Mouse (Mus musculus) E14TG2a.4 (cell line): ENCODE measurements around the gene Gadl1.

Experiments used
- H3K27me3 ChIP-seq: 2 replicates; pipeline ENCODE4 v1.6.1; 2014; ENCODE audit warnings: low read length, control low read depth; ENCODE audit not compliant: insufficient read depth
- H3K36me3 ChIP-seq: 2 replicates; pipeline ENCODE4 v1.6.1; 2014; ENCODE audit warnings: low read length, control low read depth; ENCODE audit not compliant: insufficient read depth
- H3K4me1 ChIP-seq: replicated peaks from 2 replicates; pipeline ENCODE4 v1.6.1; 2014; ENCODE audit warnings: low read depth, low read length, control low read depth
- H3K4me3 ChIP-seq: replicated peaks from 2 replicates; pipeline ENCODE4 v1.5.1; 2014; ENCODE audit warnings: mild to moderate bottlenecking, low read length
- H3K9me3 ChIP-seq: 2 replicates; pipeline ENCODE4 v1.6.1; 2014; ENCODE audit warnings: low read length, control low read depth
- CTCF ChIP-seq: conservative IDR thresholded peaks from 2 replicates; pipeline ENCODE4 v1.5.1; 2014; ENCODE audit warnings: low read length
- NANOG ChIP-seq: IDR thresholded peaks from 2 replicates; pipeline ENCODE4 v1.6.1; 2014; ENCODE audit warnings: borderline replicate concordance, low read length, mixed read lengths
- POU5F1 ChIP-seq: IDR thresholded peaks from 2 replicates; pipeline ENCODE4 v1.6.1; 2014; ENCODE audit warnings: low read length, borderline replicate concordance

Gadl1 gene

DNA sequence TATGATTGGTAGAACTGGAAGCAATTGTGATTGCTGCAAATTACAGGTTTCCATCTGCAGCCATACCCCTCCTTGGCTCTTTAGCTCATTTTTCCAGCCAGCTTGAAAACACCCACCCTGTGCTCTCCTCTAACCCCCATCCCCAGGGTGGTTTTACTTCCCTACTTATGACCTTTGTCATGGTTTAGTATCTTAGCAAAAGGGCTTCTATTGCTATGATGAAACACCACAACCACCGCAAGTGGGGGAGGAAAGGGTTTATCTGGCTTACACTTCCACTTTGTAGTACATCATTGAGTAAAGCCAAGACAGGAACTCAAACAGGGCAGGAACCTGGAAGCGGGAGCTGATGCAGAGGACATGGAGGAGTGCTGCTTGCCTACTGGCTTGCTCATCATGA lies 168.2 kb downstream of the Gadl1 start:
- H3K9me3 ChIP-seq: no peaks in the 10 kb centered on the region
- TF ChIP-seq CTCF: no peak
- TF ChIP-seq POU5F1: no peak
- TF ChIP-seq NANOG: no peak
- H3K27me3 ChIP-seq: no peaks in the 10 kb centered on the region
- no peaks in the 10 kb centered on the region for H3K4me1 ChIP-seq
- no peaks in the 10 kb centered on the region for H3K36me3 ChIP-seq
- no peak overlapping the region for H3K4me3 ChIP-seq

GRCm38 (mm10) chr9:116081781-116082180 lies 172.5 kb downstream of the Gadl1 start:
- H3K9me3 ChIP-seq: no peaks in the 10 kb centered on the region
- peaks cover 11% of the 10 kb centered on the region; the same call in 1 of the 2 replicates for H3K4me1 ChIP-seq
- H3K4me3 ChIP-seq: no peak overlapping the region
- no peaks in the 10 kb centered on the region for H3K27me3 ChIP-seq
- no peaks in the 10 kb centered on the region for H3K36me3 ChIP-seq
- no peak for TF ChIP-seq CTCF
- no peak for TF ChIP-seq POU5F1
- no peak for TF ChIP-seq NANOG

DNA sequence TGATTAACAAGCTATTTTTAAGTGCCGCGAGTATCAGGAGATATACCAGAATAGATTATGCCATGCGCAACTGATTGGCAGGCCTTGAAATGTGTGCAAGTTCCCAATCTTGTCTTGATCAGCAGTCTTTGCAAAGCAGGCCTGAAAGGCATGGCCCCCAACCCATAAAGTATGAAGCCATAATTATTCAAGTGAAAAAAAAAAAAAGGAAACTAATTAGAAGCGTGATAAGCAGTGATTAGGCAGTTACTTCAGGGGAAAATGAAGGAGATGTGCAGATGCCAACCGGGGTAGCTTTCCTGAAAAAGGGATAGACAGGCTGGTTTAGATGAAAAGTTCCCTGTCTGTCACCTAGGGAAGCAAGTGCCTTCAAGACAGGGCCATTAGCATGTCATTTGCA lies 174.0 kb downstream of the Gadl1 start:
- no peak overlapping the region for H3K4me3 ChIP-seq
- TF ChIP-seq POU5F1 (no peak), NANOG (no peak)
- H3K36me3 ChIP-seq: no peaks in the 10 kb centered on the region
- H3K4me1 ChIP-seq: peaks cover 11% of the 10 kb centered on the region; the same call in 1 of the 2 replicates
- H3K27me3 ChIP-seq: no peaks in the 10 kb centered on the region
- H3K9me3 ChIP-seq: no peaks in the 10 kb centered on the region

- no peak overlapping the region for H3K4me3 ChIP-seq
- no peaks in the 10 kb centered on the region for H3K36me3 ChIP-seq
- H3K4me1 ChIP-seq: peaks cover 11% of the 10 kb centered on the region; the same call in 1 of the 2 replicates
- TF ChIP-seq POU5F1 (no peak), CTCF (no peak)
- no peaks in the 10 kb centered on the region for H3K27me3 ChIP-seq
- H3K9me3 ChIP-seq: no peaks in the 10 kb centered on the region
Measured at GRCm38 (mm10) chr9:116083726-116084323, 174.6 kb downstream of the Gadl1 start.

GRCm38 (mm10) chr9:116084324-116084931 lies 175.2 kb downstream of the Gadl1 start:
- Histone ChIP-seq H3K9me3 (no peaks in the 10 kb centered on the region), H3K36me3 (no peaks in the 10 kb centered on the region), H3K4me3 (no peak overlapping the region), H3K27me3 (no peaks in the 10 kb centered on the region), H3K4me1 (peaks cover 15% of the 10 kb centered on the region)
- TF ChIP-seq CTCF: no peak
- no peak for TF ChIP-seq NANOG
- no peak for TF ChIP-seq POU5F1

DNA sequence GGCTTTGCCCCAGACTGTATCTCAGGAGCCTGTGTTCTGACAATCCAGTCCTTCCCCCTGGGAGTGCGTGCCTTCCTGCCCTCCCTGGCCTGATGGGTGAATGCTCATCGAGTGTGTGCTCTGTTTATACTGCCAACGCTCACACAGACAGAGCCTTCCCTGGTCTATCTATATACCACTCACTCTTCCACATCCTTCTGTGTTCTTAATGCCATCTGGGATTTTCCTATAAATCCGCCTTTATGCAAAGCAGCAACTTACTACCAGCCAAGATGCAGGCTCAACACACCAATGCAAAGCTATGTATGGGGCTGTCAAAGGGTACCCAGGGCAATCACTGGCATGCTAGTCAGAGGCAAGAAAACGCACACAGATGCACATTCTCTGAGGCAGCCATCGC lies 176.7 kb downstream of the Gadl1 start:
- Histone ChIP-seq H3K36me3 (no peaks in the 10 kb centered on the region), H3K9me3 (no peaks in the 10 kb centered on the region), H3K4me3 (no peak overlapping the region), H3K4me1 (peaks cover 15% of the 10 kb centered on the region), H3K27me3 (no peaks in the 10 kb centered on the region)
- TF ChIP-seq NANOG (no peak), CTCF (no peak), POU5F1 (no peak)

DNA sequence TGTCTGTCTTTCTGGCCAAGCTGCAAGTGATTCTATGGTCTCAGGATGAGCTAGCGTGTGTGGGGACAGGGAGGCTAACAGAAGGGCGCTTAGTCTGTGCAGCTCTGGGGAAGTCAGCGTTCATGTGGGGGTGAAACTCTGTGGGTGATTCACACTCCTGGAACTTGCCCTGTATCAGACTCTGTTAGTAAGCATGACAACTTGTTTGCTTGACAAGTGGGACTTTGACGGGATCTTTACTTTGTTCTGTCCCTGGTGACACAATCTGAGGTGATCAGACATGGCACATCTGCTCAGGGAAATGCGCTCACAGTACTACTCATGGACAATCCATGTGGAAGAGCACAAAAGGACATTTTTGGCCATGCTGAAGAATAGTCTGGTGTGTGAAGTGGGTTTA lies 178.0 kb downstream of the Gadl1 start:
- TF ChIP-seq NANOG: no peak
- no peak for TF ChIP-seq CTCF
- no peak for TF ChIP-seq POU5F1
- no peak overlapping the region for H3K4me3 ChIP-seq

DNA sequence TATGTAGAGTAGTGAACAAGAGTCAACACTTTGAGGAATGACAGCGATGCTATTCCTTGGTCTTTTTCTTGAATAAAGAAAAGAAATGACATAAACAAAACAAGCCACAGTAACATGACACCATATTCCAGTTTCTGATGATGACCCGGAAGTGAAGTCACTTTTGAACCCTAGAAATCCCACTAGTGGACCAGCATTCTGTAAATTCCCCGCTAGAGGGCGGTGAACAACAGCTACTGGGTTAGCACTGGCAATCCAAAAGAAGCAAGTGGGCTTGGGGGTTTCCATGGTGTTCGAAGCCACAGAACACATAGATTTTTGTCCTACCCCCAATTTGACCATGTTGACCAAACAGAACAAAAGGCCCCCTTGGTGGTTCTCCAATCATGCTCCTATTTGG lies 178.6 kb downstream of the Gadl1 start:
- Histone ChIP-seq H3K27me3 (no peaks in the 10 kb centered on the region), H3K36me3 (no peaks in the 10 kb centered on the region), H3K4me1 (peaks cover 15% of the 10 kb centered on the region), H3K9me3 (no peaks in the 10 kb centered on the region), H3K4me3 (no peak overlapping the region)
- TF ChIP-seq NANOG: no peak
- TF ChIP-seq CTCF: peak; percentile 83

More for the DNA sequence above, 178.0 kb downstream of the Gadl1 start:
- Histone ChIP-seq H3K4me1 (peaks cover 15% of the 10 kb centered on the region), H3K36me3 (no peaks in the 10 kb centered on the region), H3K9me3 (no peaks in the 10 kb centered on the region), H3K27me3 (no peaks in the 10 kb centered on the region)

- Histone ChIP-seq H3K4me3 (no peak overlapping the region), H3K9me3 (no peaks in the 10 kb centered on the region), H3K36me3 (no peaks in the 10 kb centered on the region), H3K4me1 (peaks cover 10% of the 10 kb centered on the region), H3K27me3 (no peaks in the 10 kb centered on the region)
- TF ChIP-seq POU5F1: no peak
- TF ChIP-seq NANOG: no peak
- TF ChIP-seq CTCF: no peak
Measured at GRCm38 (mm10) chr9:116088912-116089311, 179.7 kb downstream of the Gadl1 start.
